ENCODE assay signal across 9 mouse cellular contexts in the genomic region with DNA sequence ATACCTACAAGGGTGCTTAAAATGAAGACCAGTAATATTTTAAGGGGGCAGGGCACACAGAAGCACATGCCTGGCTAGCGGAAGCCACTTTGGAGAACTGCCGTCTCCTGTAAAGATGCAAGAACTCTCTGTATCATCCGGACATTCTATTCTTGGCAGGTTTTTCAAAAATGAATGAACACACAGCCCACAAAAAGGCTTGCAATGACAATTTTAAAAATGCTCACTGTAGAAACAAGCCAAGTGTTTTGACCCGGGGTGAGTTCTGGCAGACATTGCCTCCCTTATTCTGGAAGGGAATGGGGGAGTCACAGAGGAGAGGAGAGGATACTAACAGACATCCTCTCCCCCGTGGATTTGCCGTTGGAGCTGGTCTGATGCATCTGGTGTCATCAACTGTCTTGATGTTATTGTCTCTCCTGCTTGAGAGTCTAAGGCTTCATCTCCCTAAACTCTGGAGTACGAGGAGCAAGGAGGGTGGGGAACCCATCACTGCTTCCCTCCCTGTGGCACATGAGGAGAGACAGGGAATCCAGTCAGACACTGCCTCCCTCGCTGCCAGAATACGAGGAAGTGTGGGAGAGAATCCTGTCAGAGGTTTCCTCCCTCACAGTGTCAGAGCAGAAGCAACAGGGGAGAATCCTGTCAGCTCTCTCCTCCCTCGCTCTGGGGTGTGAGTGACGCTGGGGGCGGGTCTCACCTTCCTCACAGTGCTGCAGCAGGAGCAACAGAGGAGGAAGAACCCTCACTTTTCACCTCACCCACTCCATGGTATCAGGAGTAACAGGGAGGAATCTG. TPM values are rescaled to one million over a fixed set of nuclear protein-coding genes. Genes with fewer than 3 reads are reported as not detected.
A peak's percentile ranks its signal among the peaks of the same experiment; 100 is the strongest.
DNase-seq lines count a peak whose midpoint lies in the region; ATAC-seq and TF ChIP-seq lines count a peak whose summit lies in the region.
"Had no signal": no experiment of that assay in that cellular context is flagged by ENCODE, and none has a peak within 500 bp of the region (broad histone marks: within the 10 kb centered on the region; RNA-seq: fewer than 3 reads in every experiment).

No protein-coding gene starts in this region.

- intact Hi-C loops in left cerebral cortex, adult 2 months (cut with DNase I), result loop anchor here (5.0 kb wide), 1 partner anchor 51 kb away; no protein-coding TSS in a partner anchor

- no peaks in the 10 kb centered on the region for H3K36me3 ChIP-seq in kidney, adult 2 months (ENCODE audit: control insufficient read depth, insufficient read depth, low read length)
- H3K36me3 ChIP-seq: midbrain, embryonic 12.5 days had no signal

- no peak for TF ChIP-seq CTCF in kidney, adult 2 months (conservative IDR thresholded peaks at IDR 0.05; ENCODE audit: insufficient read depth, insufficient read length, low read depth, low read length)
- no peak for TF ChIP-seq CTCF in left cerebral cortex, adult 2 months (IDR thresholded peaks at IDR 0.05)

- H3K4me1 ChIP-seq in kidney, adult 2 months (ENCODE audit: control insufficient read depth, insufficient read depth, low read length), result peaks cover 11% of the 10 kb centered on the region; the same call in 1 of the 2 replicates
- H3K4me1 ChIP-seq: midbrain, embryonic 12.5 days had no signal

- WGBS in kidney, adult 2 months, result 25% methylated on average over 12 of the region's 12 CpGs

- H3K27ac ChIP-seq in kidney, adult 2 months (ENCODE audit: insufficient read depth, low read depth, low read length), result no peak overlapping the region
- no peak overlapping the region for H3K27ac ChIP-seq in left cerebral cortex, adult 2 months
- H3K27ac ChIP-seq: midbrain, embryonic 12.5 days had no signal

- ATAC-seq in activated CD4-positive, CD25-positive, alpha-beta regulatory T cell, adult 4 months, result no peak
- ATAC-seq in monocyte, adult 5-6 weeks (replicated peaks; ENCODE audit: insufficient number of reproducible peaks, low FRiP score, low TSS enrichment, poor library complexity, severe bottlenecking), result no peak

- H3K27me3 ChIP-seq in kidney, adult 2 months (replicated peaks; ENCODE audit: control insufficient read depth, insufficient read depth, low read length), result no peaks in the 10 kb centered on the region

- no peak for TF ChIP-seq POLR2A in kidney, adult 2 months (IDR thresholded peaks at IDR 0.05; ENCODE audit: low read depth, low read length)

- peak; percentile 19 for DNase-seq in kidney, adult 2 months
- no peak for DNase-seq in kidney, adult 18-20 months
- peak; percentile 57 for DNase-seq in CD4-positive helper T cell, adult 2 months (ENCODE audit: low read depth, low spot score)
- DNase-seq in T-cell, adult 2 months (ENCODE audit: low spot score), result peak; percentile 52
- DNase-seq in left cerebral cortex, adult 2 months (ENCODE audit: extremely low spot score in 1 of 2, low spot score in 2 of 2), result peak; percentile 71 to 74
- DNase-seq in urinary bladder, postnatal 14 days (ENCODE audit: low spot score), result no peak

- H3K4me3 ChIP-seq in kidney, adult 2 months (ENCODE audit: insufficient read depth, low read depth, low read length), result no peak overlapping the region
- no peak overlapping the region for H3K4me3 ChIP-seq in left cerebral cortex, adult 2 months
- H3K4me3 ChIP-seq: midbrain, embryonic 12.5 days had no signal

RNA-seq across cellular contexts. Expression of a gene that starts 54.3 kb away (rescaled TPM):
- polyA plus RNA-seq in kidney, adult 2 months (2012; rRNA removed), result 0.50 and 0.61 TPM in 2 replicates
- total RNA-seq in left cerebral cortex, adult 2 months (2021), result 100 to 1,000 TPM; 103 to 119 TPM
- 1 to 10 TPM; 3.1 to 4.0 TPM for polyA plus RNA-seq in activated CD4-positive, CD25-positive, alpha-beta regulatory T cell, adult 4 months (2017; shearing (Covaris generic))
- total RNA-seq in monocyte, adult 5-6 weeks (2017), result 3.7 to 5.5 TPM (median 5.0 TPM) in 3 replicates

RNA-seq across cellular contexts. Expression of a gene that starts 54.7 kb away (rescaled TPM):
- polyA plus RNA-seq in kidney, adult 2 months (2012; rRNA removed), result 32.6 and 40.9 TPM in 2 replicates
- total RNA-seq in left cerebral cortex, adult 2 months (2021), result 10 to 100 TPM; 25.6 to 27.2 TPM
- 10 to 100 TPM; 38.9 to 43.6 TPM for polyA plus RNA-seq in activated CD4-positive, CD25-positive, alpha-beta regulatory T cell, adult 4 months (2017; shearing (Covaris generic))
- 8.3 to 29.0 TPM (median 9.9 TPM) in 3 replicates for total RNA-seq in monocyte, adult 5-6 weeks (2017)

RNA-seq across cellular contexts. Expression of a gene that starts 54.8 kb away (rescaled TPM):
- 11.9 TPM in 2 replicates for polyA plus RNA-seq in kidney, adult 2 months (2012; rRNA removed)
- 10 to 100 TPM; 30.4 to 31.6 TPM for total RNA-seq in left cerebral cortex, adult 2 months (2021)
- 1 to 10 TPM; 2.9 to 3.8 TPM for polyA plus RNA-seq in activated CD4-positive, CD25-positive, alpha-beta regulatory T cell, adult 4 months (2017; shearing (Covaris generic))
- total RNA-seq in monocyte, adult 5-6 weeks (2017), result 3.8 to 15.1 TPM (median 11.2 TPM) in 3 replicates

Comparison
In these comparisons a context has a peak if more than half of its experiments do, and no peak if none do; other contexts are left out.
1. DNase-seq: peak in kidney, adult 2 months (single experiment), CD4-positive helper T cell, adult 2 months (single experiment), T-cell, adult 2 months (single experiment) and left cerebral cortex, adult 2 months (2 of 2); none in kidney, adult 18-20 months (single experiment) and urinary bladder, postnatal 14 days (single experiment).
2. RNA of a gene that starts 54.3 kb away (total RNA-seq): 103 to 119 TPM in left cerebral cortex, adult 2 months; 3.7 to 5.5 TPM in monocyte, adult 5-6 weeks; every median in the first group is over 10 times any median in the second.